Mouse (Mus musculus) C2C12 (cell line): Measurements from ENCODE around the gene Gm49711. TPM values are rescaled to one million over a fixed set of nuclear protein-coding genes. Genes with fewer than 3 reads are reported as not detected.

Experiments
- H3K27me3 ChIP-seq: one replicate; pipeline ENCODE4 v1.6.1; 2011; ENCODE audit not compliant: control insufficient read depth, insufficient read depth, insufficient read length
- H3K36me3 ChIP-seq: one replicate; pipeline ENCODE4 v1.6.1; 2011; ENCODE audit not compliant: control insufficient read depth, insufficient read depth
- H3K4me3 ChIP-seq: one replicate; pipeline ENCODE4 v1.5.1; 2011; ENCODE audit warnings: mild to moderate bottlenecking, control low read depth; ENCODE audit not compliant: poor library complexity, insufficient read depth, severe bottlenecking
- H3K79me2 ChIP-seq: one replicate; pipeline ENCODE4 v1.6.1; 2011; ENCODE audit not compliant: control insufficient read depth, insufficient read depth
- H3K79me3 ChIP-seq: one replicate; pipeline ENCODE4 v1.6.1; 2011; ENCODE audit warnings: low read depth, control low read depth
- H3ac ChIP-seq: one replicate; pipeline ENCODE3; 2011; ENCODE audit warnings: low read depth; ENCODE audit not compliant: control insufficient read depth, insufficient read length
- CEBPB ChIP-seq: IDR thresholded peaks from one replicate; pipeline ENCODE4 v1.6.1; 2011; ENCODE audit warnings: low read depth, mild to moderate bottlenecking, control low read depth, moderate library complexity
- CTCF ChIP-seq: IDR thresholded peaks from one replicate; pipeline ENCODE4 v1.5.1; 2011; ENCODE audit not compliant: control insufficient read depth, insufficient read depth, insufficient read length
- FOSL1 ChIP-seq: IDR thresholded peaks from one replicate; pipeline ENCODE4 v1.8.0; 2011; ENCODE audit warnings: mild to moderate bottlenecking, low read length; ENCODE audit not compliant: poor library complexity, insufficient read depth, severe bottlenecking
- MAX ChIP-seq: IDR thresholded peaks from one replicate; pipeline ENCODE4 v1.6.1; 2011; ENCODE audit warnings: mild to moderate bottlenecking, control low read depth
- MYOD1 ChIP-seq: IDR thresholded peaks from one replicate; pipeline ENCODE4 v1.6.1; 2011; ENCODE audit warnings: low read depth; ENCODE audit not compliant: control insufficient read depth, insufficient read length
- MYOG ChIP-seq: IDR thresholded peaks from one replicate; pipeline ENCODE4 v1.6.1; 2011; ENCODE audit not compliant: control insufficient read depth, insufficient read length; ENCODE audit errors: extremely low read depth
- USF1 ChIP-seq: IDR thresholded peaks from one replicate; pipeline ENCODE4 v1.6.1; 2011; ENCODE audit warnings: low read depth, mild to moderate bottlenecking, control low read depth, moderate library complexity
- polyA plus RNA-seq: library from polyadenylated mRNA; unstranded; fragments of >200 nt; fragmentation: generic; extraction: Trizol; gene quantifications from one replicate; pipeline ENCODE4 v1.2.1, GENCODE M21; 2012; ENCODE audit warnings: missing spikeins

Gm49711 gene
- polyA plus RNA-seq, 1 experiment = 0.09 TPM

GRCm38 (mm10) chr16:92022494-92023283 lies 35.4 kb upstream of the Gm49711 start:
- Histone ChIP-seq H3K79me2 (no peaks in the 10 kb centered on the region), H3K36me3 (no peaks in the 10 kb centered on the region), H3K27me3 (no peaks in the 10 kb centered on the region), H3K79me3 (no peaks in the 10 kb centered on the region), H3K4me3 (no peak overlapping the region), H3ac (no peak overlapping the region)
- TF ChIP-seq FOSL1 (no peak), MYOD1 (no peak), MAX (no peak), USF1 (no peak), CEBPB (no peak), CTCF (no peak), MYOG (no peak)

GRCm38 (mm10) chr16:92033286-92033685 lies 24.8 kb upstream of the Gm49711 start:
- H3K36me3 ChIP-seq = no peaks in the 10 kb centered on the region
- TF ChIP-seq FOSL1 (no peak), MAX (no peak), USF1 (no peak), CEBPB (no peak), MYOD1 (no peak), CTCF (no peak), MYOG (no peak)

DNA sequence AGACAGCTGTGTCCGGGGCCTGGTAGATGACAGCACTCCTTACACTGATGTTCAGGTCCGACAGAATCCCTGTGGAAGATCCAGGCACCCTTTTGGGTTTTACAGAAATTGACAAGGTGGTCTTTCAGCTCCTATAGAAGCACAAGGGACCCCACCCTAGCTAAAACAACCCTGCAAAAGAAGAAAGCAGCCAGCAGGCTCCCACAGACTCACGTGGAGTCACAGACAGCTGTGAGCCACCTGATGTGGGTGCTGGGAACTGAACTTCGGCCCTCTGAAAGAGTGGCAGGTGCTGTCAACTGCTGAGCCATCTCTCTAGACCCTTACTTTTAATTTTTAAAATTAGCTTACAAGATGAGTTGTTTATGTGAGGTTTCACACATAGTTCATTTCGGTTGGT lies 23.4 kb upstream of the Gm49711 start:
- Histone ChIP-seq H3ac (no peak overlapping the region), H3K79me2 (no peaks in the 10 kb centered on the region), H3K4me3 (no peak overlapping the region), H3K79me3 (no peaks in the 10 kb centered on the region), H3K27me3 (no peaks in the 10 kb centered on the region), H3K36me3 (no peaks in the 10 kb centered on the region)
- TF ChIP-seq FOSL1 (no peak), MYOD1 (no peak), CEBPB (no peak), MYOG (no peak), USF1 (no peak), MAX (no peak), CTCF (no peak)

More at GRCm38 (mm10) chr16:92033286-92033685, 24.8 kb upstream of the Gm49711 start:
- Histone ChIP-seq H3K79me2 (no peaks in the 10 kb centered on the region), H3K27me3 (no peaks in the 10 kb centered on the region), H3ac (no peak overlapping the region), H3K79me3 (no peaks in the 10 kb centered on the region), H3K4me3 (no peak overlapping the region)

DNA sequence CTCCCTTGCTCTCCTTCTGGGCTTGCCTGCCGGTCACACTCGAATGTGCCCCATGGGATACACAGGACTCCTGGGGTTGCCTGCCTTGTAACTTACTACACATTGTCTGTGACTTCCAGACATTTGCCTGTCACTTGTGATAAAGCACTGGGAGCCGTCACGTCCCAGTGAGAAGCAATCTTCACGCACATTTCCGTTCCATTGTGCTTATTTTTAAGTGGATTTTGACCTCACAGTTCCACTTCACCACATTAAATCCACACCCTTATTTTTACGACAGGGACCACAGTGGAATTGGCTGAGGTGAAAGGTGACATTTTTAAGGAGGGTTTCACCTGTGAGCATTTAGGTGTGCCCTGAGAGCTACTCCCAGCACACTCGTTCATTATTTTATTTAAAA lies 21.4 kb upstream of the Gm49711 start:
- TF ChIP-seq MYOG (no peak), MAX (no peak), USF1 (no peak), CEBPB (no peak), CTCF (no peak), FOSL1 (no peak), MYOD1 (no peak)
- H3K27me3 ChIP-seq = no peaks in the 10 kb centered on the region
- H3K79me2 ChIP-seq = no peaks in the 10 kb centered on the region
- H3K4me3 ChIP-seq = no peak overlapping the region
- H3K36me3 ChIP-seq = no peaks in the 10 kb centered on the region
- no peak overlapping the region for H3ac ChIP-seq
- no peaks in the 10 kb centered on the region for H3K79me3 ChIP-seq

- H3K79me2 ChIP-seq = no peaks in the 10 kb centered on the region
- no peaks in the 10 kb centered on the region for H3K79me3 ChIP-seq
- no peak overlapping the region for H3K4me3 ChIP-seq
- TF ChIP-seq CTCF = no peak
- no peak for TF ChIP-seq USF1
- TF ChIP-seq MAX = no peak
- TF ChIP-seq CEBPB = no peak
- no peak for TF ChIP-seq MYOG
- no peaks in the 10 kb centered on the region for H3K36me3 ChIP-seq
- no peaks in the 10 kb centered on the region for H3K27me3 ChIP-seq
- no peak overlapping the region for H3ac ChIP-seq
Measured at GRCm38 (mm10) chr16:92037891-92038607, 20.1 kb upstream of the Gm49711 start.
